Mouse (Mus musculus) kidney, adult 9 months (tissue): ENCODE measurements at regions not wholly inside any gene's neighbourhood (a gene's known extent, or its start where the extent isn't known, plus 50 kb on each side); places are given as distances from the start of the nearest gene placed in this dataset.
A peak's percentile ranks its signal among the peaks of the same experiment; 100 is the strongest.

ENCODE experiments used
- DNase-seq: peaks from one replicate; pipeline ENCODE4 v3.0.0; 2022

DNA sequence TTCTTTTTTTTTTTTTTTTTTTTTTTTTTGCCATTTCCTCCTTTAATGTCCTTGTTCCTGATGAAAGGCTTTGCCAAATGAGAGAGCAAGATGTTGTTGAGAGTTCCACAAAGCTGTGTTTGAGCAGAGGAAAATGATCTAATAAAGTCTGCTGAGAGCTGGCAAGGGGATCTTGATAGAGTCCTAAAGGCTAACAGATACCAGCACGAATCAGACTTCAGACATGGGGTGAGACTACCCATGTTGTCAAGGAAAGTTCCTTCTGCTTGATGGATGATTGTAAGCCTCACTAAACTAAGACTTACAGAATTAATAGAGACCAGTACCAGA, 665.2 kb upstream of the Fam92a start:
- DNase-seq, result no peak

DNA sequence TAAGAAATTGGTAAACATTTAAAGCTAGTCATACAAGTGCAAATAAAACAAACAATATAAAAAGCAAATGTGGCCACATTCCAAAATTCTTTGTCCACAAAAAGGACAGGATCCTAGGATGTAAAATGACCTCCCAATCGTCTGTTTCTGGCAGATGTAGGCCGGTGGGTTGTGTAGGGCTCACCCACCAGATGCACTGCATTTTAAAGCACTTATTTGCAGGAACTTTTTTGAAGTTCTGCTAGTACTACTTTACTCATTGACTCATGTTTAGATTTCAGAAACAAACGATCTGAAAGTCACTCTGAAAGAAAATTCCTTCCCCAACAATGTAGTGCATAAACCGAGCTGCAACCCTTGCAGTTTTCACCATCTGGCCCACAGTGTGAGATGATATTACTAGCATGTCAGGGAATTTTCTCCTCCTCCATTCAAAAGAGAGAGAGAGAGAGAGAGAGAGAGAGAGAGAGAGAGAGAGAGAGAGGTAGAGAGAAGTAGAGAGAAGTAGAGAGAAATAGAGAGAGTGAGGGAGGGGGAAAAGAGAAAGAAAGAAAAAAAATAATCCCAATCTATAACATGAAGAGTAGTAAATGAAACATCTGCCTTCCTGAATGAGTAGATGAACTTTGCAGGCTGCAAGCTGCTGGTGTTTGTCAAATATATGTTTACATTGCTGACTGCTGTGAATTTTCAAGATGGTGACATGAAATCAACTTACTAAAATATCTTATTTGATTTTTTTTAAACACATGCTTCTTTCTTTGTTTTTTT, 664.7 kb upstream of the Fam92a start:
- DNase-seq, result no peak

DNA sequence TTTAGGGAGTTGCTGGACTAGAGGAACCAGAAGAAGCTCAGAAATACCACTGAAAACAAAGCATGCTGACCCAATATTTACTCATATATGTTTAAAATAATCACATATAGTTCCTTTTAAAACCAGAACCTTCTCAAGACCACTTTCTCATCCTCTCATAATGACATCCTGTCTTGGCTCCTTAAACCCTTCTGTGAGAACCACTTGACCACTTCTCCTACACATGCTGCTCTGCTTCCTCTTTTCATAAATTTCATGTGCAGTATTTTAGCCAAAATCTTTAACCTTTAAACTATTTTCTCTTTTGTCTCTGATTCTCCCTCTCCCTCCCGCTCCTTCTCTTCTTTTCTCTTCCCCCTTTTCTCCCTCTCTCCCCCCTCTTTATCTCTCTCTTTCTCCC, 654.6 kb upstream of the Fam92a start:
- DNase-seq, result no peak

DNA sequence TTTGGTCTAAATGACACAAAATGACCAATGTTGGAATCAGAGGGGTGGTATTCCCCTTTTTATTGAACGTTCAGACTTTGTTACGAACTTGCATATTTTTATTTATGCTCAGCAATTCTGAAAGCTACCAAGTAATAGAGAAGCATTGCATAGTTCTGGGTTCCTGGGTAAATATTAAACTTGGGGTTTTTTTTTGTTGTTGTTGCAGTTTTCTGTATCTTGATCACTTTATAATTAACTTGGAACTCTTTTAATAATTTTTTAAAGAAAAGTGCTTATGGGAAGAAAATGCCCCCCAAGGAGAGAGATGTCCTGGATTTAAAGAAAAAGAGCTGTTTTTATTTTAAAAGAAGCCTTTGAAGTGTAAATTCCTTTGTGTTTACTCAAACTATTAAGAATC, 642.4 kb upstream of the Fam92a start:
- peak; percentile 53 for DNase-seq

DNA sequence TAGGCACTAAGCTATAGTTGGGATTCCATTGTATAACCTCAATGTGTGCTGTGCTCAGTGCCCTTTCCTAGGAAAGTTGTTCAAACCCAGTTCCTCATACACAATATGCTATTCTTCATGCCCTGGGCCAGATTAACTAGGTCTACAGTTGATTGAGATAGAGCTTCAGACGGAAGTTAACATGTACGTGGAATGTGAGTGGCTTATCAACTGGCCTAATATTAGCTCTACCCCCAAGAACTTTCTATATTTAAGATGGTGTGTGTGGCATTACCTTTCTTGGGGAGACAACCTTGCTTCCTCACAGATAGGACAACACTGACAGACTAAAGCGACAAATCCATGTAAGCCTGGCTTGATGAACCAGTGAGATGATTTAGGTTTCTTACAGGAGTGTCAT, 629.4 kb upstream of the Fam92a start:
- no peak for DNase-seq

DNA sequence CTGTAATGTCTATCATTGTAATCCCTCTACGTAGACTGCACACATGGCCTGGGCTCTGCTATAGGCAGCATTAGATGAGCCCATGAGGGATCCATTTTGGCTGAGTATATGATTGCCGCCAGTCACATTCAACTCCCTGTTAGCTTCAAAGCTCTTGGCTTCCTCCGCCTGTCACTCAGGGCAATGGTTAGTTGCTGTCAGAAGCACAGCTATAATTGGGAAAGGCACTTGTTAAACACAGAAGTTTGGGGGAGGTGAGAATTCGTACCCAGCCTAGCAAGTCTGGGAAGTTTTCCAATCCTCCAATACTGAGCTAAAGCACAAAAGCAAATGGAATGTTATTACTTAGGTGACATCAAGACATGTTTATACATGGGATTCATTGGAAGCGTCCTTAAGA, 627.7 kb upstream of the Fam92a start:
- no peak for DNase-seq

DNA sequence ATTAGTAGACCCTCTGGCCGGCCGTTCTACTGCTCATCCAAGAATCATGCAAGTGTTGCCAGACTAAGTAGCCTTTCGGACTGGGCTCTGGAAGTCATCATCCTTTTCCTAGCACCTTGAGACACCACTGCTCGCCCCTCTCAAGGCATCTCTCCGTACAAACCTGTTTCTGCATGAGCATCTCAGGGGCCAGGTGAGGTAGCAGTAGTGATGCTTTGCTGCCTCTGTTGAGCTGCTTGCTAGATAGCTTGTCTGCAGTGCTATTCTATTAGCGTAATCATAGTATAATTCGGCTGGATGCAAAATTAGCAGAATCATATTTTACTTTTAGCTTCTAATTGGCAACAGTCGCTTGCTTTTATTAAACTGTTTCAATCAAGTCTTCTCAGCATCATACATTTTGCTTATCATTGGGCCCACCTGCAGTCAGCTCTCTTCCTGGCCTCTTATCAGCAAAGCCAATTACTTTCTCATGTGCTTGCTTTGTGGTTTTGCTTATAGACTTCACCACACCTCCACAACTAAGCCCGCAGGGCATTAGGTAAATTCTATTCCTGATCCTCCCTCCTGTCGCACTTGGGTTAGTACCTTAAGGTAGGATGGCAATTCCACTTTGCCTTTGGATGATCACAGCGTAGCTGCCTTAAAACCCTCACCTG, 621.1 kb upstream of the Fam92a start:
- no peak for DNase-seq

DNA sequence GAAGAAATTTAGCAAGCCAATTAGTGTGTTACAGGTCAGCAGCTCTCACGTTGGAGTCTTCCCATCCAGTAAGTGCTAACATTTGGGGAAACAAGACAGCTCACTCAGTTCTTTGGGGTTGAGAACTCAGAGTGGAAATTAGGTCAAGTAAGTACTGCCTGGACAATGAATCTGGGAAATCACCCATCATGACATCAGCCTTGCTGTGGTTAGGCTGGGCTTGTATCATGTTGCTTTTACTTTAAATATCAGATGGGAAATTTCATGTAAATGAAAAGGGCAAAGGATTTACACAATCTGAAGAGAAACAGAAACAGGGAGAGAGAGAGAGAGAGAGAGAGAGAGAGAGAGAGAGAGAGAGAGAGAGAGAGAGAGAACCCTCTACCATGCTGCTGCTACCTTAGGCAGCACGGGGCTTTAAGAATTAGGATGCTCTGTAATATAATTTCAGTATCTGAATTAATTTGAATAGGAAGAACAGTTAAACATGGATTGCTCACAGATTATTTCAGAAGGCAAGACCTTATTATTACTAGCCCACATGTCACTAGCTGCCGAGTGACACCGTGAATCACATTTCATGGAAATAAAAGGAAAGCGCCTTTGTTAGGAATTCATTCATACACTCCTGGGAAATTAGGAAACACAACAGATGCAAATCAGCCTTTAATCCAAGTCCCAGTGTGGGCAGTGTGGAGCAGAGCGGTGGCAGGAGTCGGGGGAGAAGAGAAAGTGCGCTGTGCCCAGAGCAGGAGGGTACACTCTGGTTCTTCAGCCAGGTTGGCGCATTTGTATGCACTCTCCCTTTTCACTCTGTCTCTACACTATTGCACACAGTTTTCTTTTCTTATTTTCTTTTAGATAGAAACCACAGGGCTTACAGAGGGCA, 620.2 kb upstream of the Fam92a start:
- no peak for DNase-seq

DNA sequence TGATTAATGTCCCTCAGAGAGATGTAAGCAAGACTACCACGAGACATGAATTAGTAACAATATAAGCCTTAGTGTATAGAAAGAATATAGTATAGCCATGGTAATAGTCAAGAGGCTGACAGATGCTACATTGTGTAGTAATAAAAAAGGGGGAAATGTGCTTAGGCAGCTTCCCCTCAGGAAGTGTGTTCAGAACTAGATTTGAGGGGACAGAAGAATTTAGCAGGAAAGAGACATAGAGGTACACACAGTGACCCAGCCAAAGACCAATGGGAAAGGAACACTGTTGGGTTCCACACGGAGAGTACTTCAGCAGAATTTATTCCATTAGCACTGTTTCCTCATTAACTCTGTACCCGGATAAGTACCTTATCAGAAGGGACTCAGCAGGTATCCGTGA, 614.0 kb upstream of the Fam92a start:
- no peak for DNase-seq

DNA sequence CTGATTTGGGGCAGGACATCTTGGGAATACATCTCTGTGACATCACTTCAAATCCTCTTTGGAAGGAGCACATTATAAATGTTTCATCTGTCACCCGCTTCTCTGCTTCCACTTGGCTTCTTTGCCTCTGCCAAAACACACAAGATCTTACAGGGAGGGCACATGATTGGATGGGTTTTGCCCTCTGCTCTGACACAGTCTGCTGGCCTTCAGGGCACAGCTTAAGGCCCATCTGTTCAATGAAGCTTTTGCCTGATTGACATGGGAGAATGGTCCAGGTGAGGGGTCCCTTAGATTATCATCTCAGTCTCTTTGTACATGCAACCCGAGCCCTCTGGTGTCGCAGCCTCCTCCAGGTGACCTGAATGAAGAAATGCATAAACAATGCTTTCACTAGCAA, 612.7 kb upstream of the Fam92a start:
- no peak for DNase-seq

DNA sequence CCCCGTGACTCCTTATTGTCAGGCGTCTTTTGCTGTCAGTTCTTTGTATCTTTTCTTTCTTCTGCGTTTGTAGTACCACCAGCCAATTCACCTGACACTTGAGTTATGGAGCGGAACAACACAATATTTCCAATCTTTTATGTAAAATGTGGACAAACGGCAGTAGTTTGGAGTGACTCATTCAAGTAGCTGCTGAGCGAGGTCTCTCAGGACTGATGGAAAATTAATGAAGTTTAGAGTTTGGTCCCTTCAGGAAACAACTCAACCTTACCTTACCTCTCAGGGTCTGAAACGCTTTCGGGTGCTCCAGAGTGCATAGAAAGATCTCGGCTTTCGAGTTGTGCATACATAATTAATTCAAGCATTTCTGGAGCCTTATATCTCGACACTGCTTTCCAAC, 612.3 kb upstream of the Fam92a start:
- DNase-seq, result no peak

DNA sequence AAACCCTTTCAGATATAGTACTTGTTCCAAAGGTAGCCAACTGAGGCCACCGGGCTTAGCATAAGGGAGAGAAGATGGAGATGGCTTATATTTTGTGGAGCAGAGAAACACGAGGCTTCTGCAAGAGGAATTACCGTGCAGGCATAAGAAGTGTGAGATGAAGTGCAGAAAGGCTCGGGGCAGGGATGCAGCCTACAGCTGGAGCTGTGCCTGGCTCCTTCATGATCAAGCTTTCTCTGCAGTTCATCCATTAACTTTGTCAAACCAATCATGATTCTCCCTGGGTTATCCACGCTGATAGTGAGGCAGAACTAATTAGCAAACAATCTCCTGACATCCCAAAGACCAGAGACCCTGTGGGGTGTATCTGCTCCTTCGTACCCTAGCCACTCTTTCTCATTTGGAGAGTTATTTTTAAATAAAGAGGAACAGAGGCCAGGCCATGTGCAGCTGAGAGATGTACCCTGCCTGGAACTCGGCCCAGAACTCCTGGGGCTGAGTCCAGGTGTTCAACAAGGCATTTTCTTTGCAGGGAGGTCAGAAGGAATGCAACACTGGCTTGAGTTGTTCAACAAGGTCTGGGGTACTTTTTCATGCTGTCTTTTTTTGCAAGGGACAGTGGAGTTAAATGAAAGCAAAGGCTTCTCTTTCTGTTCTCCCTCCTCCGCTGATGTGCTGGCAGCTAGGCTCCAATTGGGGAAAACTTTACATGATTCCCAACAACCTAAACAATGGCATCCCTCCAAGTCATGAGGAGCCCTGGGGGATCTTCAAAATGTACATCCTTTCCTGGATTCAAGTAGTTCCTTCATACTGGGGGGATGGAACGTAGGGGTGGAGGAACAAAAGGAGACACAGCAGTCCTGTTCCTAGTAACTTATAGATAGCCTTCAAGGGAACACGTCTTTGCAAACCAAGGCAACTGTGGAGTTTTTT, 610.4 kb upstream of the Fam92a start:
- peak; percentile 3 for DNase-seq

DNA sequence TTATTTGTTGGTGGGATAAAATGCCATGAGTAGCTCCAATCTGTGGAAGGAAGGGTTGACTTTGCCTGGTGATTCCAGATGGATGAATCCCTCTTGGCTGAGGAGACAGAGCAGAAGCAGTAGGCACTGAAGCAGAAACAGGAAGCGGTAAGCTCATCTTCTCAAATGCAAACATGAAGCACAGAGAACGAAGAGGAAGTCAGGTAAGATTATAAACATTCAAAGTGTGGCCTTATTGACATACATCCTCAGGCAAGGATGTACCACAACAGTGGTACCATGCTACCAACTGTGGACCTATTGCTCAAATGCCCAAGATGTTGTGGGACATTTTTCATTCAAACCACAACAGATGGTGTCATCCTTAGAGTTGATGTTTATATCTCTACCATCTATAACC, 608.4 kb upstream of the Fam92a start:
- no peak for DNase-seq

DNA sequence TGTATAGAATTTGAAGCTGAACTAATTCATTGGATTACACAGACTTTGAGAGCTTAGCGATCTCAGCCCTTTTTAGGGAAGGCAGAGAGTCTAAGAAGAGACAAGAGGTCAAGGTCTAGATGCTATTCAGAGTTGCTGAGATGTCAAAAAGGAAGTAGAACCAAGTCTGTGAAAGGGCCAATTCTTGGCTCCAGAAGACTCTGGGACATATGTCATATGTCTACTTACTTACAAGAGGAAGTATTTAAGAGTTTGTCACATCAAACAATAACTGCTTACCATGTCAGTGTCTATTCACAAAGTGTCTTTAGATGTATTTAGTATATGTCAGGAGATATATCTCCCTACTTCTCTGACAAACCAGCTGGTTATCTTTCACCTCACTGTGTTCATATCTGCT, 607.4 kb upstream of the Fam92a start:
- DNase-seq, result peak; percentile 9

DNA sequence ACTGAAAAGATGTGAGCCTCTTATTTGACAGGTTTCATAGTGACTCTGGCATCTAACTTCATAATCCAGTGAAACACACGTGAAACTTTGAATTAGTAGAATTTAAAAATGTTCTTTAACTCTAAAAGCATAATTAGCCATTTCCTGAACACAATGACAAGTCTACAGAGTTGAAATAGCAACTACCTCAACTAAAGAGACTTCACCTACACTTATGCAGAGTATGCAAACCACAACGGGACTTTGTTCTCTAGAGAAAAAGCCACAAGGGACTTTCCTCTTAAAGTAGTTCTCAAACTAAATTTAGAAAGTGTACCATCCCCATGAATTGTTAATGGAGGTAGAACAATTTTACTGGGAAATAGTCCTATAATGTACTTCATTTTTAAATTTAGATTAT, 606.3 kb upstream of the Fam92a start:
- no peak for DNase-seq

DNA sequence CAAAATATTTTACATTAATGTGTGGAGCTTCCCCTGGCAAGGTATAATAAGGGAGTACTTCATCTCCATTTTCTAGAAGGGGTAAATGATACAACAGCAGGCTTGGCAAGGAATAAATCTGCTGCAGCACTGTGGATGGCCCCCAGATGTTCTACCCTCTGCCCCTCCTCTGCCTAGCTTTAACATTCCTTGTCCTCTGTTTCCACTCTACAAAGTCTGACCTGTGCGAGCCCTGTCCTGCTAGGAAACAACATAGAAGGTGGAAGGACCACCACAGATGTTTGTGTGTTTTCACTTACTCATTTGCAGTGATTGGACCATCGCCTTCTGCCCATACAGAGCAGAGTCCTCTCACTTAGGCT, 604.4 kb upstream of the Fam92a start:
- no peak for DNase-seq

DNA sequence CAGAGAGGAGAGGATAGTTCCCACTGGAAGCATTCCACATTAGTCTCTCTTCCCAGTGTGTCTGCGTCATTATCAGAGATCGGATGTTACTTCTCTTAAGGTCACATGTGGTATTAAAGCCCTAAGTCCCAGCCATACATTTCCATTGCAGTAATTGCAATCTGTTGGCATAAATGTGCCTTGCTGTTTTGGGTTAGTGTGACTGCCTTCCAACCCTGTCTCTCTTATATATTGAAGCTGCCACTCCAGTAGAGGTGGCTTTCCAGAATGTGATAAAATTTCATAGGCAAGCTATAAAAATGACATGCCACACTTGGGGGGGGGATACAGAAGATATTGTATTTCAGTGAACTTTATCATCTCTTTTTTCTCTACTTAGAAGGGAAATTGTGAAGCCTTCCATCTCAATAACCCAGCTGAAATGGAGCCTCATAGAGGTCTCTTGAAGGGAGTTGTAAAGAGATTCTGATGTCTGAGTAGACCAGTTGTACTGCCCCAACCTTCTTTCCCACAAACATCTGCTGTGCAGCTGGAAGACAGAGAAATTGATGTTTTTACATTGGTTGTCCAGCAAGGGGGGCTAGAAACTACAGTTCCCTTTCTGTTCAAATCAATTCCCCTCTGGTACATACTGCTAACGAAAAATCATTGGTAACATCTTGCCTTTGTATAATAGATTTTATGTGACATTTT, 603.9 kb upstream of the Fam92a start:
- DNase-seq, result no peak

DNA sequence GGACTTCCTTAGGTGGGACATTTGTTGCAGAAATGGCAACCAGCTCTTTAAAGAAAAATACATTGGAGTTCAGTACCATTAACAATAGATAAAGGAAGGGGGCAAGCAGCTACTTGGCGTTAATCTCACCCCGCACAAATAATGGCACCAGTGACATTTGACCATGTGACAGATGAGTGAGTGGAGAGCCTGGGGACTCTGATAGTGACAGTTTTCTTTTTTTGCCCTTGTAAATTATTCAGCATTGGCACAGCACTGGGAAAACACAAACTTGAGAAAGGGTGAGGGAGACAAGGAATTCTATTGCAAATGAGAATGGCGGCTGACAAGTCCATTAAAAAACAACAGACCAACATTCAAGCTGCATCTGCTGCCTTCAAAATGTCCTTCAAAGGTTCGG, 603.3 kb upstream of the Fam92a start:
- DNase-seq, result no peak

DNA sequence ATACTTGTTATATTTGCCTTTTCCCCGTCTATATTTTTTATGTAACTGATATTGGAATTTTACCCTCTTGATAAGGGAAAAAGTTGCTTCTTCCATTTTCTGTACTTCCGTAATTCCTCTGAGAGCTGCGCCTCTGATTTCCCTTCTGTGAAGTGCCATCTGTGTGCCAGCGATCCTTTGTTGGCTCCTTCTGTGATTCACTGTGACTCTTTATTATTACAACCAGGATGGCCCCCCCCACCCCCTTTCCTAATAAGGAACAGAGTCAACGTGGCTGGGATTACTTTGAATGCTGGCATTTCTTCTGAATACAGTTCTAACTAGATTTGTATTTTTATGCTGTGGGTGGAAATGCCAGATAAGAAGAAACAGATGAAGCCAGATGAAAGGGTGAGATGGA, 602.9 kb upstream of the Fam92a start:
- DNase-seq, result no peak

DNA sequence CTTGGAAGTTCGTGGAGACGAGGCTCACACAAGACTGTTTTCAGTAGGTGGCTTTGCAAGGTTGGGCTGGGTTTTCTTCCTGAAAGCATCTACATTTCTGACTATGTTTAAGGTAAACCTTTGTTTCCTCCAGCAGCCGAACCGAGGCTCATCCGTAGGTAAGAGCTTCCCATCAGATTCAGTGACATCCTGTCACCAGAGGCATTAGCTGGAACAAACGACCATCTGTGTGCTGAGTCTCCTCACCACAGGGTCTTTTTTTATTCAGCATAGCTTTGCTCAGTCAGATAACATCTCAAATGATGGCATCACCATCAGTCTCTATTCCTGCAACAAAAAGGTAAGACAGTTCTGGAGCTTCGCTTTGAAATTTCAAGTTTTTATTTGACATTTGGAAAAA, 601.4 kb upstream of the Fam92a start:
- DNase-seq, result no peak

DNA sequence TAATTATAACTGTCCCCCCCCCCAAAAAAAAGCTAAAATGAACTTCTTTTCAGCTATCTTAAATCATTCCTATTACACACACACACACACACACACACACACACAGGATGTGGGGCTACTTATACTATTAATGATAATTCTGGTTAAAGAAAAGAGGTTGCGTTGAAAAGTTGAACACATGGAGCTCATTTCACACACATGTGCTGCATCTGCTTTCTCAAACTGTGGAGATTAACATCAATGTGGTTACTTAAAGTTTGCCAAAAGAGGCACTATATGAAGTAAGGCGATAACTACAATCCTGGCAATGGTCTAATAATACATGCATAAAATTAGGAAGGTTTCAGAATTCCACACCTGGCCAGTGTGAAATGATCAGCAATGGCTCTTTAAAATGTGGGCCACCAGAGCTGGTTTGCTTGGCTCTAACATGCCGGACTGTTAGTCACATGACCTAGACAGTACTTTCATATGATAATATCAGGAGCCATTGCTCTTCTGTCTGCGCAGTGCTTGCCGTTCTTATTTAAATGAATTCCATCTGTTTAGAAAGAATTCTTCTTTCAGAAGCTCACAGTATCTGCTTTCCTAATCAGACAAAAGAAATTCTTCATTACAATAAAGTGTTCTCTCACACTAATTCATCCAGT, 598.4 kb upstream of the Fam92a start:
- no peak for DNase-seq

DNA sequence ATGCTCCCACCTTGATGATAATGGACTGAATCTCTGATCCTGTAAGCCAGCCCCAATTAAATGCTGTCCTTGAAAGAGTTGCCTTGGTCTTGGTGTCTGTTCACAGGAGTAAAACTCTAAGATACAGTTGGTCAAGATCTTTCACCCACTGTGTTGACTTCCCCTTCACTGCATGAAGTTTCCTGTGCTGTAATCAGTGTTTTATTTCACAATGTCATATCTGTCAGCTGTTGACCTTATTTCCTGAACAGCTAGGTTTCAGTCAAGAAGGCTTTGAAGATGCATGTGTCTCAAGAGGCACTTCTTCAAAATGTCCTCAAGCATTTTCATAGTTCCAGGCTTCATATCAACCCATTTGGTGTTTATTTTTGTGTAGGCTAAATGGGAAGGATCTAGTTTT, 597.3 kb upstream of the Fam92a start:
- no peak for DNase-seq
